Mouse (Mus musculus) heart, embryonic 11.5 days (tissue): ENCODE measurements around the gene Gnptg. TPM values are rescaled to one million over a fixed set of nuclear protein-coding genes. Genes with fewer than 3 reads are reported as not detected.

Experiments used
- ATAC-seq: fragments of 200-750 bp; cut with Nextera tagmentation; replicated peaks from 2 replicates; pipeline ENCODE4 v1.8.0; 2017; ENCODE audit warnings: moderate library complexity; ENCODE audit not compliant: insufficient number of reproducible peaks, low FRiP score, low TSS enrichment
- H3K27ac ChIP-seq: fragments of 300-500 bp; sonication (generic); 2 replicates; pipeline ENCODE4 v1.5.1; 2014; ENCODE audit warnings: mild to moderate bottlenecking, low read depth, low read length
- H3K27me3 ChIP-seq: fragments of 300-500 bp; sonication (generic); 2 replicates; pipeline ENCODE4 v1.6.1; 2014; ENCODE audit warnings: mild to moderate bottlenecking, low read length, mixed read lengths; ENCODE audit not compliant: control insufficient read depth, insufficient read depth
- H3K36me3 ChIP-seq: fragments of 300-500 bp; sonication (generic); 2 replicates; pipeline ENCODE4 v1.6.1; 2014; ENCODE audit warnings: mild to moderate bottlenecking, low read length, moderate library complexity, mixed read lengths; ENCODE audit not compliant: control insufficient read depth, insufficient read depth
- H3K4me1 ChIP-seq: fragments of 300-500 bp; sonication (generic); 2 replicates; pipeline ENCODE4 v1.6.1; 2014; ENCODE audit warnings: low read length; ENCODE audit not compliant: control insufficient read depth, insufficient read depth
- H3K4me2 ChIP-seq: fragments of 300-500 bp; sonication (generic); 2 replicates; pipeline ENCODE4 v1.6.1; 2014; ENCODE audit warnings: mild to moderate bottlenecking, moderate library complexity
- H3K4me3 ChIP-seq: fragments of 300-500 bp; sonication (generic); 2 replicates; pipeline ENCODE4 v1.5.1; 2014; ENCODE audit warnings: low read depth, low read length
- H3K9ac ChIP-seq: fragments of 300-500 bp; sonication (generic); 2 replicates; pipeline ENCODE4 v1.6.1; 2014; ENCODE audit warnings: mild to moderate bottlenecking, low read depth, low read length, moderate library complexity
- H3K9me3 ChIP-seq: fragments of 300-500 bp; sonication (generic); replicated peaks from 2 replicates; pipeline ENCODE4 v1.6.1; 2016; ENCODE audit warnings: low read length; ENCODE audit not compliant: control insufficient read depth
- WGBS: fragments of 180-500 bp; shearing (Covaris S2); extraction: QIAGEN DNeasy Blood & Tissue Kit; methylation state at CpG from one replicate; pipeline ENCODE4 v1.1.7; 2014; ENCODE audit not compliant: insufficient replicate concordance; 5-methylcytosine and 5-hydroxymethylcytosine counted together
- polyA plus RNA-seq: library from polyadenylated mRNA; unstranded; fragments of >200 nt; fragmentation: Nextera tagmentation; extraction: Ambion mirVana; gene quantifications from 2 replicates; pipeline ENCODE4 v1.2.1, GENCODE M21; 2014

The Gnptg gene
- polyA plus RNA-seq, 1 experiment from 2014 or later, result 22.6 TPM

DNA sequence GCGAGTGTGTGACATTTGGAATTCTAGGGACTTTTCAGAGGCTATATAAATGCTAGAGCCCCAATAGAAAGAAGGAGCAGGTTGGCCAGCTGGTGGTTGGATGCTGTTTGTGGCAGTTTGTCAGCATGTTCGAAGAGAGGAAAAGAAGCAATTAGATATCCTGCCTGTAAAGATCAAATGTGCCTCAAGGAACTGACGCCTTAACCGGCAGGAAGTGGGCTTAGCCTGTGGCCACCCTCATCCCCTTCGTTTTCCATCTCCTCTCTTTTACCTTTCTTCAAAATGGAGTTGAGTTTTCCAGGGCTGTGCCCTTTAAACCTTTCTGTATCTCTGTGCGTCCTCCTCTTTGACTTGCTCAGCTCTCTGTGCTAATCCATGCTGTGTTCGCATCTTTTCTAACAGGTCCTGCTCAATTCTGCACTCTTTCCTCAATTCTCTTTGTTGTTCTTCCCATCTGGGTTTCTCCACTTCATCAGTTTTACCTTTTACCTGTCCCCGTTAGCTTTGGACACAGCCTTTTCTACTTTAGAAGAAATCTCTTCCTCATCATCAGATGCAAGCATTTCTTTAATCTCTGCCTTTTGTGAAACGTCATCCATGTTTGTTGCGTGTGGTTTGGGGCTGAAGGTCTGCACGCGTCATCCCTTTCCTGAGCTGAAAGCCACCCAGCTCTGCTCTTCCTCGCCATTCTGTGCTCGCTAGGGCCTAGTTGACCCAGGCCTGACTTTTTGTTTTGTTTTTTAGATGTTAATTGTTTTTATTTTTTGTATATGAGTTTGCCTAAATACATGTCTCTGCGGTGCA is 20.2 kb downstream of the Gnptg start:
- Histone ChIP-seq H3K4me3 (no peak overlapping the region), H3K27ac (no peak overlapping the region), H3K36me3 (peaks cover 2% of the 10 kb centered on the region; the same call in 1 of the 2 replicates), H3K9ac (no peak overlapping the region), H3K4me2 (no peak overlapping the region), H3K27me3 (no peaks in the 10 kb centered on the region), H3K9me3 (no peaks in the 10 kb centered on the region), H3K4me1 (peaks cover 3% of the 10 kb centered on the region)
- WGBS, result 90% methylated on average over 15 of the region's 15 CpGs
- no peak for ATAC-seq

DNA sequence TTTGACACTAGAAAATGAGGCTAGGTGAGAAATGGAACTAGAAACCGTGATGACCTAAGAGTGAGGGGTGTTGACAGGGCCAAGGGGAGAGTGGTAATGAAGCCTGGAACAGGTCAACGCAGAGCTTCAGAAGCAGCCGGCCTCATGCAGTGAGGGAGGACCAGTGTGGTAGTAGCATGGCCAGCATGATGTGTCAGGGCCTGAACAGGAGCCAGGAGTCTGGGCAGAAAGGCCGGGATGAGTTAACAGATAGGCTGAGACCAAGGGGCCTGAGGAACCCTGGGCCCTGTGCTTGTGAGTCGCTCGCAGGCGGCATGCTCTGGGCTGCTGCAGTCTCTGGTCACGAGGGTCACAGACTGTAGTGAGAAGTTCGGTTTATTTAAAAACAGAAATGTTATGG is 21.0 kb downstream of the Gnptg start:
- Histone ChIP-seq H3K27ac (no peak overlapping the region), H3K4me1 (peaks cover 3% of the 10 kb centered on the region), H3K4me3 (no peak overlapping the region), H3K9me3 (no peaks in the 10 kb centered on the region), H3K4me2 (no peak overlapping the region), H3K36me3 (peaks cover 5% of the 10 kb centered on the region; the same call in 1 of the 2 replicates), H3K9ac (no peak overlapping the region), H3K27me3 (no peaks in the 10 kb centered on the region)
- ATAC-seq, result no peak
- WGBS, result 80% methylated on average over 9 of the region's 9 CpGs

DNA sequence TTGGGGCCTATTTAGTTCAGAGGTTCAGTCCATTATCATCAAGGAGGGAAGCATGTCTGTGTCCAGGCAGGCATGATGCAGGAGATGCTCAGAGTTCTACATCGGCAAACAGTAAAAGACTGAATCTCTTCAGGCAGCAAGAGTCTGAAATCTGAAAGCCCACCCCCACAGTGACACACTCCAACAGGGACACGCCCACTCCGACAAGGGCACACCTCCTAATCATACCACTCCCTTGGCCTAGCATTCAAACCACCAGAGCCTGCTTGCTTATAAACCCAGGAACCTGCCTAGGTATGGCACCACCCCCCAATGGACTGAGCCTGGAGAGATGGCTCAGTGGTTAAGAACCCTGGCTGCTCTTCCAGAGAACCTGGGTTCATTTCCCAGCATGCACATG is 24.5 kb downstream of the Gnptg start:
- Histone ChIP-seq H3K4me1 (no peaks in the 10 kb centered on the region), H3K4me3 (no peak overlapping the region), H3K27ac (no peak overlapping the region), H3K36me3 (peaks cover 12% of the 10 kb centered on the region), H3K9ac (no peak overlapping the region), H3K9me3 (no peaks in the 10 kb centered on the region), H3K27me3 (no peaks in the 10 kb centered on the region), H3K4me2 (no peak overlapping the region)
- ATAC-seq, result no peak
- WGBS, result 86% methylated on average over 3 of the region's 3 CpGs

DNA sequence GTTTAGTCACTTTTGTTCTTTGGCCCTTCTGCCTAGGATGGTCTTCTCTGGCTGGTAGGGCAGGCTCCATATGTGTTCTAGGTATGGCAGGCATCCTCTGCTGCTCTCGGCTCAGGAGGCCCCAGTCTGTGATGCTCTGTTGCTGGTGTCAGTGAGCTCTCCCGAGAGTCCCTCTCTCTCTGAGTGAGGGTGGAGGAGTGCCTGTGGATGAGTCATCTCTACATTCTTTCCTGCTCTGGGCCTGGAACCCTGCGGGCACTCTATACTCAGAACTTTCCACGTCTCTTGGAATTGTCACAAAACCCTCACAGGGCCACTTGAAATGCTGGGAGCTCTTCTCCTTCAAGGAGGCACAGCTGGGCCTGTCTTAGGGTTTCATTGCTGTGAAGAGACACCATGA is 28.2 kb downstream of the Gnptg start:
- H3K36me3 ChIP-seq, result peaks cover 26% of the 10 kb centered on the region
- no peak overlapping the region for H3K4me2 ChIP-seq
- WGBS, result 71% methylated on average over 4 of the region's 4 CpGs
- no peaks in the 10 kb centered on the region for H3K9me3 ChIP-seq
- H3K27me3 ChIP-seq, result no peaks in the 10 kb centered on the region
- no peak for ATAC-seq
- no peak overlapping the region for H3K27ac ChIP-seq
- H3K9ac ChIP-seq, result no peak overlapping the region
- H3K4me1 ChIP-seq, result no peaks in the 10 kb centered on the region
- no peak overlapping the region for H3K4me3 ChIP-seq

DNA sequence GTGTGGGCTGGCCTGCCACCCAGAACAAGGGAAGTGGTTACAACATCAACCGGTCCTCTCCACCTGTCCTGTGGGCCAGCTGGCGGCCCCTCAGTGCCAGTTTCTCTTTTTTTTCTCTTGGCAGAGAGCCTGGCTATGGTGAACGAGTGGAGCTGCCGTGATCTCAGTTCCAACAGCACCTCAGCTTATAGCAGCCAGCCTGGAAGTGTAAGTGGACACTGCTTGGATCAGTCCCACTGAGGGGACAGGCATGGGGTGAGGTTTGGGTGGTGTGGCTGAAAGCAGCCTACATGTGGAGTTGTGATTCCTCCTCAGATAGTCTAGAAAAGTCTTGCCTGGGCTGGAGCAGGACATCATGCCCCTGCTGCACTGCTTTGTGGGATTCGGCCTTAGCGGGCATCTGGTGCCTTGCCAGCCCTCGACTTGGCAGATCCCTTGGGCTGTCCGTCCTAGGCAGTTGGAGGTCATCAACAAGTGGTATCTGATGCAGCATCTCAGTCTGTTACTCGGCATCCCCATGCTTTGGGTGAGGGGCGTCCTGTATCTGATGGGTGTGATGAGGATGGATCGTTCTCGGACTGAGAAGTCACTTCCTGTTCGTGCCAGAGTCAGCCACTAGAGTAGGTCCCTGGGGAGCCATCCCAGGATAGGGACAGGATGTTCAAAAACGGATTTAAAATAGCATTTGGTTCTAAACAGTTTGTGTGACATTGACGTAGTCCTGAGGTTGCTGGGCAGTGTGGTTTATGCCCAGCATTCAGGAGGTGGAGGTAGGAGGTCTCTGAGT is 29.1 kb downstream of the Gnptg start:
- Histone ChIP-seq H3K27me3 (no peaks in the 10 kb centered on the region), H3K4me1 (no peaks in the 10 kb centered on the region), H3K9me3 (no peaks in the 10 kb centered on the region), H3K9ac (no peak overlapping the region), H3K27ac (no peak overlapping the region), H3K4me3 (no peak overlapping the region), H3K4me2 (no peak overlapping the region), H3K36me3 (peaks cover 25% of the 10 kb centered on the region)
- no peak for ATAC-seq
- WGBS, result 82% methylated on average over 15 of the region's 15 CpGs

DNA sequence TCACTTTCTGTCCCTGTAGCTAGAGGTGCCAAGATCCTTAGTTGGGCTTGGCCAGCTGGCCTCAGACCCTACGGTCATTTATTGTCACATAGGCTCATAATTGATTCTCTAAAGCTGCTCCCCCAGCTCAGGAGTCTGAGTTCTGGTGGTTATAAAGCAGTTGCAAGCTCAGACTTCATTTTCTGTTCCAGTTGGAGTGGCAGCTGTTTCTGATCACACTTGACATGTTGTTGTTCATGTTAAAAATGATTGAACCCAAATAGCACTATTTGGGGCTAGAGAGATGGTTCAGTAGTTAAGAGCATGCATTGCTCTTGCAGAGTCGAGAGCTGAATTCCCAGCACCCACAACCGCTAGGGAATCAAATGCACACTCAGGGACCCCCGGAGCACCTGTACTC is 29.9 kb downstream of the Gnptg start:
- ATAC-seq, result no peak
- Histone ChIP-seq H3K9me3 (no peaks in the 10 kb centered on the region), H3K4me2 (no peak overlapping the region), H3K9ac (no peak overlapping the region), H3K4me3 (no peak overlapping the region), H3K36me3 (peaks cover 31% of the 10 kb centered on the region), H3K27me3 (no peaks in the 10 kb centered on the region), H3K27ac (no peak overlapping the region), H3K4me1 (no peaks in the 10 kb centered on the region)
- 91% methylated on average over 4 of the region's 4 CpGs for WGBS

DNA sequence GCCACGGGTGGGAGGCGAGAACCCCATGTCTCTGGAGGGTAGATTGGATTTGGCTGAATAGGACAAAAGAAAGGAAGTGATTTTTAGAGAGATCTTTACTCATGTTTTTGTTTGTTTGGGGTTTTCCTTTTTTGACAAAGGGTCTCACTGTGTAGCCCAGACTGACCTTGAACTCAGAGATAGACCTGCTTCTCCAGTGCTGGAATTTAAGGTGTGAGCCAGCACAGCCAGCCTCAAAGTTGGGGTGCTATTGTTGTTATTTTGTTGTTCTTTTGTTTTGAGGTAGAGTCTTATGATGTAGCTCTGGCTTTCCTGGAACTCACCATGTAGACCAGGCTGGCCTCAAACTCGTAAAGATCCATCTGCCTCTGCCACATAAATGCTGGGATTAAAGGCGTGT is 37.5 kb downstream of the Gnptg start:
- no peak overlapping the region for H3K9ac ChIP-seq
- H3K4me3 ChIP-seq, result no peak overlapping the region
- no peak overlapping the region for H3K4me2 ChIP-seq
- 87% methylated on average over 4 of the region's 4 CpGs for WGBS
- no peaks in the 10 kb centered on the region for H3K4me1 ChIP-seq
- H3K27ac ChIP-seq, result no peak overlapping the region
- no peaks in the 10 kb centered on the region for H3K9me3 ChIP-seq
- peaks cover 27% of the 10 kb centered on the region for H3K36me3 ChIP-seq
- no peaks in the 10 kb centered on the region for H3K27me3 ChIP-seq
- no peak for ATAC-seq

DNA sequence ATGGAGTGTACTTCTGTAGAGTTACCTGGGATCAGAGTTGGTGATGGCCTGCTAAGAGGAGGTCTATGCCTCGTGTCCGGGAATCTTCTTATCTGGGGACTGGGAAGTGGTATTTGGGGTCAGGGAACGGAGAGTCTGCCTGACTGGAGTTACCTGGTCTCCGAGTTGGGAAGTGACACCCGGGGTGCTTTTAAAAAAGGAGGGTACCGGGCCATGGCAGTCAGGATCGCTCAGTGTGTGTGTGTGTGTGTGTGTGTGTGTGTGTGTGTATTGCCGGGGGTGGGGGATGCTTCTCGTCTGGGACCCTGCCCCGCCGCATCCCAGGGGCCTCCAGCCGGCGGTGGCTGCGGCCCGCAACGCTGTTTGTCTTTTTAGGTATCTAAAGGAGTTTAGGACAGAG is 50.8 kb downstream of the Gnptg start:
- no peak for ATAC-seq
- peak overlapping the region; percentile 93 for H3K9ac ChIP-seq
- H3K4me2 ChIP-seq, result peak overlapping the region; percentile 84
- H3K4me1 ChIP-seq, result peaks cover 11% of the 10 kb centered on the region
- peak overlapping the region; percentile 99 for H3K4me3 ChIP-seq
- H3K27me3 ChIP-seq, result no peaks in the 10 kb centered on the region
- WGBS, result 4% methylated on average over 16 of the region's 16 CpGs
- H3K9me3 ChIP-seq, result no peaks in the 10 kb centered on the region
- H3K27ac ChIP-seq, result no peak overlapping the region
- H3K36me3 ChIP-seq, result no peaks in the 10 kb centered on the region; the same call in 1 of the 2 replicates
